Mouse (Mus musculus): ENCODE measurements at regions not wholly inside any gene's neighbourhood (a gene's known extent, or its start where the extent isn't known, plus 50 kb on each side); places are given as distances from the start of the nearest gene placed in this dataset.

DNA sequence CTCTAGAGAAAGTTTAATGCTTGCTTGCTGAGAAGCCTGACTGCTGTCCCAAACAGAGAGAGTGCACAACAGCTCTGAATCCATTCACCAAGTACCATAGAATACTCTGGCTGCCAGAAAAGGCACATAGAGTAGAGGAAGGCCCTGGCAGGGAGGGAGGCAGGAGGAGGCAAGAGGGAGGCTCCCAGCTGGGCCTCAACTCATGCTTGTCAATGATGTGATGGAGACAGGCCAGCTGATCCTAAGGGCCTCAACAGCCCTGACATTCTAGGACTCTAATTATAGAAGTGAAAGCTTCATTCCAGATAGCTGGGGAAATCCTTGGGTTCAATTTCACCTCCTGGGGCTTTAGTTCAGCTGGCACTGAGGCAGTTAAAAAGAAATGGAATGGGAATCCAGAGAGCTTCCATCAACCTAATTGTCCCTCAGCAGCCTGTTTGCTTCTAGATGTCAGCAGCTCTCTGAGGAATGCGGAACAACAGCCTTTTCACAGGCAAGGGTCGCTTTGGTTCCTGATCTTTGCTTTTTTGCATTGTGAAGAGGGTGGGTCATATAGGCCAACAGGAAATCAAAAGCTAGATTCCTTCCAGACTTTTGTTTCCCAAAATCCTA, 152.8 kb upstream of the Mamld1 start:
- TF ChIP-seq CTCF (IDR thresholded peaks at IDR 0.05; ENCODE audit: control insufficient read depth, insufficient read depth, insufficient read length) (no peak), USF1 (IDR thresholded peaks at IDR 0.05; ENCODE audit: low read depth) (no peak), MYOD1 (IDR thresholded peaks at IDR 0.05; ENCODE audit: control insufficient read depth, insufficient read length, low read depth) (no peak), MAX (IDR thresholded peaks at IDR 0.05) (no peak), FOSL1 (IDR thresholded peaks at IDR 0.05; ENCODE audit: insufficient read depth, low read length, poor library complexity, severe bottlenecking) (no peak), CEBPB (IDR thresholded peaks at IDR 0.05; ENCODE audit: low read depth) (no peak), MYOG (IDR thresholded peaks at IDR 0.05; ENCODE audit: control insufficient read depth, extremely low read depth, insufficient read length) (no peak)
